Mouse (Mus musculus) kidney, adult 2 months (tissue): Measurements from ENCODE around the gene Mast3.

Experiments
- CTCF ChIP-seq: fragments of 200-500 bp; conservative IDR thresholded peaks from 2 replicates; pipeline ENCODE4 v1.5.1; 2011; ENCODE audit warnings: low read depth, mild to moderate bottlenecking, control low read depth, low read length, moderate library complexity, mixed read lengths; ENCODE audit not compliant: insufficient read depth, insufficient read length
- POLR2A ChIP-seq: fragments of 200-500 bp; IDR thresholded peaks from one replicate; pipeline ENCODE4 v1.6.1; 2011; ENCODE audit warnings: low read depth, low read length, control low read depth

GRCm38 (mm10) chr8:70743656-70744590, 60.9 kb downstream of the Mast3 start:
- TF ChIP-seq CTCF (0 out of 2 replicates have a peak, but pooled peaks have one; percentile 19), POLR2A (peak; percentile 47)
